Mouse (Mus musculus): Measurements from ENCODE around the gene Smim4. TPM values are rescaled to one million over a fixed set of nuclear protein-coding genes. Genes with fewer than 3 reads are reported as not detected.

The Smim4 gene
- polyA plus RNA-seq, 1 experiment from 2014 or later: 89.9 TPM

DNA sequence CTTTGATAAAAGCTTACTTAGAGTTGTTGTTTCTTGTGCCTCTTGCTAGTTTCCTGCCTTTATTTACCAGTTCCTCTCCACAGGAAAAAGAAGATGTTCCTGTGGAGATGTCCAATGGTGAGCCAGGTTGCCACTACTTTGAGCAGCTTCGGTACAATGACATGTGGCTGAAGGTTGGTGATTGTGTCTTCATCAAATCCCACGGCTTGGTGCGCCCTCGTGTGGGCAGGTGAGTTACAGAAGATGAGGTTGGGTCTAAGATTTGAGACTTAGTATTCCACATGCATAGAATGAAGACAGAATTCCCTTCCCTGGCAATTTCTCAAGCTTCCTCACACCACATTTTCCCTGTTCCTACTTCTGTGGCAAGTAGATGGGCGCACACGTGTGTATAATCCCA, 41.3 kb downstream of the Smim4 start:
- peaks cover 82% of the 10 kb centered on the region for H3K36me3 ChIP-seq
- 87% methylated on average over 6 of the region's 6 CpGs for WGBS

DNA sequence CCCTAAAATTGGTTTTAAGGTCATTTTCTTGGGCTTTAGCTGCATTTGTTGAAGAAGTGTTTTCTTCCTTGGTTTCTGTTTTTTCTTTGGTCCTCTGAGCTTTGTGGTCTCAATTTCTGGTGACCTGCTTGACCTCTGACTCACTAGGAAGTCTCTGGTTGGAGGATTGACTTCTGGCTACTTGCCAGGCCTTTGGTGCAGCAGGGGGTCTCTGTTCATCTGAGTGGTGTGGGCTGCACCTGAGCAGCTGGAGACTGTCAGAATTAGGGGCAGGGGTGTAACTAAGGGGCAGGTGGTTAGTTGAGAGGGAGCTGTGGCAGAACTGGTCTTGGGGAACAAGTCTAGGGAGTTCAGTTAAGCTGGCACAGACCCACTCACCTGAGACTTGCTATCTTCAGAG, 47.6 kb downstream of the Smim4 start:
- no peak for ATAC-seq (ENCODE audit: low read depth)
- Histone ChIP-seq H3K27ac (replicated peaks) (no peak overlapping the region), H3K27me3 (no peaks in the 10 kb centered on the region), H3K4me2 (no peak overlapping the region), H3K9me3 (no peaks in the 10 kb centered on the region), H3K36me3 (peaks cover 67% of the 10 kb centered on the region), H3K4me3 (no peak overlapping the region), H3K4me1 (replicated peaks) (no peaks in the 10 kb centered on the region), H3K9ac (no peak overlapping the region)

More for the DNA sequence above, 41.3 kb downstream of the Smim4 start:
- Histone ChIP-seq H3K4me3 (no peak overlapping the region), H3K27me3 (no peaks in the 10 kb centered on the region), H3K4me2 (no peak overlapping the region), H3K27ac (replicated peaks) (no peak overlapping the region), H3K9ac (no peak overlapping the region), H3K9me3 (no peaks in the 10 kb centered on the region), H3K4me1 (replicated peaks) (no peaks in the 10 kb centered on the region)
- no peak for ATAC-seq (ENCODE audit: low read depth)

DNA sequence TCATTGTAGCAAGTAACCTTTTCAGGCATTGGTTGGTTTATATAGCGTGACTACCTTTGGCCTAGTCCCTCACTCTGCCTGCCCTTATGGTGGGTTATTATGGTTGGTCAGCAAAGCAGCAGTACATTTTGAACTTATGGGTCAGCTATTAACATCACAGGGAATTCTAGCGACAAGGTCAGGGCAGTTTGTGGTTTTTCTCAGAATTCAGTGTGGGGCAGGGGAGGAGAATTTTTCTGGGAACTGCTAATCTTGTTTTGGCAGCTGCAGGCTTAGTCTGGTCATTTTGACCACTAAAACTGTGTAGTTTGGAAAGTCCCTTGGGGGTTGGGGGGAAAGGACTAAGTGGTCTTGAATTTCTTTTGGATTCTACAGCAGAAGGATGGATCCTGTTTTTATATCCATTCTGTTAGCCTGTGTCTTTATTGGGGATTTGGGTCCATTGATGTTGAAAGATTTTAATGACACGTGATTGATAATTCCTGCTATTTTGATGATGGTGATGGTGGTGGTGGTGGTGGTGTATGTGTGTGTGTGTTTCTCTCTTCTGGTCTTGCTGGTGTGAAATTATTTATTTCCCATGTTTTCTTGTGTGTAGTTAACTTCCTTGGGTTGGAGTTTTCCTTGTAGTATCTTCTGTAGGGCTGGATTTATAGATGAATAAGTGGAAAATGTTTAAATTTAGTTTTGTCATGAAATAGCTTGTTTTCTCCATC, 49.3 kb downstream of the Smim4 start:
- H3K27ac ChIP-seq (replicated peaks): no peak overlapping the region
- H3K4me3 ChIP-seq: no peak overlapping the region
- 95% methylated on average over 3 of the region's 3 CpGs for WGBS
- no peaks in the 10 kb centered on the region for H3K27me3 ChIP-seq
- no peak overlapping the region for H3K9ac ChIP-seq
- H3K4me2 ChIP-seq: no peak overlapping the region
- H3K9me3 ChIP-seq: no peaks in the 10 kb centered on the region
- H3K36me3 ChIP-seq: peaks cover 70% of the 10 kb centered on the region
- ATAC-seq (ENCODE audit: low read depth): no peak
- H3K4me1 ChIP-seq (replicated peaks): no peaks in the 10 kb centered on the region

DNA sequence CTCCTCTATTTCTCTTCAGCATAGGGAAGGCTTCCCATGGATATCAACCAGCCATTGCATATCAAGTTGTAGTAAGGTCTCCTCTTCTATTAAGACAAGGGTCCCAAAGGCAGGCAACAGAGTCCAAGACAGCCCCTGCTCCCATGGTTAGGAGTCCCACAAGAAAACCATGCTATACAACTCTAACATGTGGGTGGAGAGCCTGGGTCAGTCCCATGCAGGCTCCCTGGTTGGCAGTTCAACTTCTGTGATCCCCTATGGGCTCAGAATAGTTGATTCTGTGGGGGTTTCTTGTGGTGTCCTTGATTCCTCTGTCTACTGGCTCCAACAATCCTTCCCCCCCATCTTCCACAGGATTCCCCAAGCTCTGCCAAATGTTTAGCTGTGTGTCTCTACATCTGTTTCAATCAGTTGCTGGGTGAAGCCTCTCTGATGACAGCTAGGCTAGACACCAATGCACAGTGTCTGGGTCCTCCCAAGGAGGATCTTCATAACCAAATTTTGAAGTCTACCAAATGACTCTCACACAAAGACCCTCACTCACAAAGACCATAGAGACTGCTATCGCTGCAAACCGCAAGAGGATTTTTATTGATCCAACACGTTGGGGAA, 50.1 kb downstream of the Smim4 start:
- Histone ChIP-seq H3K4me1 (replicated peaks) (no peaks in the 10 kb centered on the region), H3K36me3 (peaks cover 77% of the 10 kb centered on the region), H3K9me3 (no peaks in the 10 kb centered on the region), H3K4me3 (no peak overlapping the region), H3K27me3 (no peaks in the 10 kb centered on the region), H3K9ac (no peak overlapping the region), H3K27ac (replicated peaks) (no peak overlapping the region), H3K4me2 (no peak overlapping the region)
- no peak for ATAC-seq (ENCODE audit: low read depth)
- WGBS: 96% methylated on average over 3 of the region's 3 CpGs

DNA sequence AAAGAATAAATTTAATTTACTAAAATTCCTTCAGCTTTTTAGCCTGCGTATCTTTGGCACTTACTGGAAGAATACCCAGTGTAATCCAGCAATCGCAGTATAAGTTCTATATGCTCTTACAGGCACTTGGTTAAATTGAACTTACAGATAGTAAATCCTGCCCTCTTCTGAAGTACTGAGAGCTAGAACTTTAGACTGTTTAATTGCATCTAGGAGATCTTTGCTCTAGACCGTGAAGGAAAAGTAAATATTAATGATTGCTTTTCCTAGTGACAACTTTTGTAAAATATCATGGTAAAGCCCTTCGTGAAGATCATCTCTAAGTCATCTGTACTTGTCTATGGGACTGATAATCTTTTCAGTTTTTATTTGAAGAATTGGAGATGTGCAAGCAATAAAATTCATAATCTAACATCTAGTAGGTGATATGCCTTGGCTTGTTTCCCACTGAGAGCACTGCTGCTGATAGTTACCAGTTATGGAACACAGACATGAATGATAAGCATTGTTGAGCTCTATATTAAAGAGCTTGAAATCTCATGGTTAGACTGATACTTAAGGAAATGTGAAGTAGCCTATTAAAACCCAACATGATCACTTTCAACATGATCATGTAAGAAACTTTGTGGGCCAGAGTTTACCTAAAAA, 59.5 kb downstream of the Smim4 start:
- Histone ChIP-seq H3K36me3 (peaks cover 74% of the 10 kb centered on the region), H3K4me1 (replicated peaks) (no peaks in the 10 kb centered on the region), H3K9ac (no peak overlapping the region), H3K9me3 (no peaks in the 10 kb centered on the region), H3K4me2 (no peak overlapping the region), H3K4me3 (no peak overlapping the region), H3K27ac (replicated peaks) (no peak overlapping the region), H3K27me3 (no peaks in the 10 kb centered on the region)
- ATAC-seq (ENCODE audit: low read depth): no peak
- WGBS: 93% methylated on average over 4 of the region's 4 CpGs

DNA sequence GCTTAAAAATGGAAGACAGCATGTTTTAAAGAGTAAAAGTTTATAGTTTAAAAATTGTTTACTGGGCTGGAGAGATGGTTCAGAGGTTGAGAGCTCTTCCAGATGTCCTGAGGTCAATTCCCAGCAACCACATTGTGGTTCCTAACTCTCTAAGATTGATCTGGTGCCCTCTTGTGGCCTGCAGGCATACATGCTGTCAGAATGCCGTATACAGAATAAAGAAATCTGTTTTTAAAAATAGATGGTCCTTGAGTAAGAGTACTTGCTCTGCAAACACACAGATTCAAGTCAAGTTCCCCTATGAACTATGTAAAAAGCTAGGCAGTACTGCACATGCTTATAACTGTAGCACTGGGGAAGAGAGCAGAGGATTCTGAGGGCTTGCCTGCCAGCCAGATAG, 66.5 kb downstream of the Smim4 start:
- H3K9ac ChIP-seq: no peak overlapping the region
- H3K27me3 ChIP-seq: no peaks in the 10 kb centered on the region
- WGBS: 77% methylated on average over 1 of the region's 1 CpGs
- no peaks in the 10 kb centered on the region for H3K9me3 ChIP-seq
- H3K4me1 ChIP-seq (replicated peaks): no peaks in the 10 kb centered on the region
- no peak for ATAC-seq (ENCODE audit: low read depth)
- no peak overlapping the region for H3K4me2 ChIP-seq
- H3K36me3 ChIP-seq: peaks cover 74% of the 10 kb centered on the region
- no peak overlapping the region for H3K27ac ChIP-seq (replicated peaks)
- no peak overlapping the region for H3K4me3 ChIP-seq

DNA sequence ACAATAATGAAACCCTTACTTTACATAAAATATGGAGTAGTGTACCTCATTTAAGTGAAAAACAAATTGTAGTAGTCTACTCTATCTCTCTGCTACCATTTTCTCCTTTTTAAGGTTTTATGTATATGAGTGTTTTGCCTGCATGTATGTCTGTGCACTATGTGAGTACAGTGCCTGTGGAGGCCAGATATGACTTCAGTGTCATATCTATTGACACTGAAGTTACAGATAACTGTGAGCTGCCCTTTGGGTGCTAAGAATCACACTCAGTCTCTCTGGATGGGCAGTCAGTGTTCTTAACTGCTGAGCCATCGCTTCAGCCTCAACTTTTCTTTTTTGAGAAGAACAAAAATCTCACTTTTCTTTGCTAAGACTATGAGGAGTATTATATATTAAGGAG, 82.9 kb downstream of the Smim4 start:
- H3K4me1 ChIP-seq (replicated peaks): no peaks in the 10 kb centered on the region
- peaks cover 73% of the 10 kb centered on the region for H3K36me3 ChIP-seq

DNA sequence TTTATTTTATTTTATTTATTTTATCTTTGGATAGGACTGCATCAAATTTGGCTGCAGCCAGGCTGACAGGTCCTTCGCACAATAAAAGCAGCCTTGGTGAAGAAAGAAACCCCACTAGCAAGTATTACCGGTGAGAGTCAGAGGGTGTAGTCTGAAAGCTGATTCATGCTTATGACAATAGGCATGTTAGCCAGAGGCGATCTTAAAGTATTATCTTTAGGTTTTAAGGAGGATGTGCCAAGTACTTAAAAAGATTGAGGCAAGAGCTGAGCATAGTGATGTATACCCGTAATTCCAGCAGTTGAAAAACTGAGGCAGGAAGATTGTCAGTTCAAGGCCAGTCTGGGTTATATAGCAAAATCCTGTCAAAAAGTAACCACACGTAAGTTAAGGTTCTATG, 83.5 kb downstream of the Smim4 start:
- Histone ChIP-seq H3K9ac (no peak overlapping the region), H3K4me3 (no peak overlapping the region), H3K27me3 (no peaks in the 10 kb centered on the region), H3K27ac (replicated peaks) (no peak overlapping the region), H3K36me3 (peaks cover 70% of the 10 kb centered on the region), H3K4me1 (replicated peaks) (no peaks in the 10 kb centered on the region), H3K9me3 (no peaks in the 10 kb centered on the region), H3K4me2 (no peak overlapping the region)
- ATAC-seq (ENCODE audit: low read depth): no peak
- WGBS: 94% methylated on average over 5 of the region's 5 CpGs

More for the DNA sequence above, 82.9 kb downstream of the Smim4 start:
- ATAC-seq (ENCODE audit: low read depth): no peak
- Histone ChIP-seq H3K4me3 (no peak overlapping the region), H3K9ac (no peak overlapping the region), H3K9me3 (no peaks in the 10 kb centered on the region), H3K27ac (replicated peaks) (no peak overlapping the region), H3K4me2 (no peak overlapping the region), H3K27me3 (no peaks in the 10 kb centered on the region)
- 93% methylated on average over 1 of the region's 1 CpGs for WGBS

Other genes with a start within 250 kb of the Smim4 start
- gene Mustn1, start 249.8 kb downstream of the Smim4 start, polyA plus RNA-seq (2015; fragmentation: Nextera tagmentation; extraction: Ambion mirVana): 1.9 and 2.6 TPM in 2 replicates
- not detected in 2 replicates for gene Itih4, start 242.5 kb downstream of the Smim4 start, polyA plus RNA-seq (2015; fragmentation: Nextera tagmentation; extraction: Ambion mirVana)
- gene Itih3, start 205.2 kb downstream of the Smim4 start, polyA plus RNA-seq (2015; fragmentation: Nextera tagmentation; extraction: Ambion mirVana): 0.42 and 0.87 TPM in 2 replicates
- gene Itih1, start 185.7 kb downstream of the Smim4 start, polyA plus RNA-seq (2015; fragmentation: Nextera tagmentation; extraction: Ambion mirVana): 0.10 TPM in 1 of 2 replicates, not detected in the other
- 13.5 and 16.4 TPM in 2 replicates for gene Nek4, start 177.6 kb downstream of the Smim4 start, polyA plus RNA-seq (2015; fragmentation: Nextera tagmentation; extraction: Ambion mirVana)
- 62.8 and 65.0 TPM in 2 replicates for gene Glt8d1, start 127.6 kb downstream of the Smim4 start, polyA plus RNA-seq (2015; fragmentation: Nextera tagmentation; extraction: Ambion mirVana)
- 360 and 392 TPM in 2 replicates for gene Spcs1, start 127.3 kb downstream of the Smim4 start, polyA plus RNA-seq (2015; fragmentation: Nextera tagmentation; extraction: Ambion mirVana)
- gene Pbrm1, start 109.8 kb downstream of the Smim4 start, polyA plus RNA-seq (2015; fragmentation: Nextera tagmentation; extraction: Ambion mirVana): 142 and 149 TPM in 2 replicates
- 58.2 and 64.0 TPM in 2 replicates for gene Gnl3, start 109.8 kb downstream of the Smim4 start, polyA plus RNA-seq (2015; fragmentation: Nextera tagmentation; extraction: Ambion mirVana)
- 276 and 293 TPM in 2 replicates for gene Nt5dc2, start 2.1 kb upstream of the Smim4 start, polyA plus RNA-seq (2015; fragmentation: Nextera tagmentation; extraction: Ambion mirVana)
- gene Stab1, start 39.7 kb upstream of the Smim4 start, polyA plus RNA-seq (2015; fragmentation: Nextera tagmentation; extraction: Ambion mirVana): 18.0 and 26.0 TPM in 2 replicates
- gene Tnnc1, start 79.4 kb upstream of the Smim4 start, polyA plus RNA-seq (2015; fragmentation: Nextera tagmentation; extraction: Ambion mirVana): 21.3 and 65.5 TPM in 2 replicates
- gene Nisch, start 88.0 kb upstream of the Smim4 start, polyA plus RNA-seq (2015; fragmentation: Nextera tagmentation; extraction: Ambion mirVana): 329 and 336 TPM in 2 replicates
- 1.1 and 1.4 TPM in 2 replicates for gene Sema3g, start 88.9 kb upstream of the Smim4 start, polyA plus RNA-seq (2015; fragmentation: Nextera tagmentation; extraction: Ambion mirVana)
- gene Phf7, start 122.4 kb upstream of the Smim4 start, polyA plus RNA-seq (2015; fragmentation: Nextera tagmentation; extraction: Ambion mirVana): 12.2 and 13.2 TPM in 2 replicates
- gene Bap1, start 122.5 kb upstream of the Smim4 start, polyA plus RNA-seq (2015; fragmentation: Nextera tagmentation; extraction: Ambion mirVana): 95.9 and 97.2 TPM in 2 replicates
- gene Dnah1, start 194.9 kb upstream of the Smim4 start, polyA plus RNA-seq (2015; fragmentation: Nextera tagmentation; extraction: Ambion mirVana): 3.4 and 4.3 TPM in 2 replicates
- 74.1 and 77.6 TPM in 2 replicates for gene Capn7, start 207.7 kb upstream of the Smim4 start, polyA plus RNA-seq (2015; fragmentation: Nextera tagmentation; extraction: Ambion mirVana)